Mouse (Mus musculus) ES-E14 (cell line): ENCODE data around the gene Ccdc160. TPM values are rescaled to one million over a fixed set of nuclear protein-coding genes. Genes with fewer than 3 reads are reported as not detected.

Source experiments
- DNase-seq: peaks from one replicate; pipeline ENCODE4 v3.0.0-alpha.2; 2013; ENCODE audit warnings: low read depth, low spot score
- H3K27ac ChIP-seq: 2 replicates; pipeline ENCODE4 v1.5.1; 2012; ENCODE audit warnings: low read depth, mild to moderate bottlenecking, low read length, moderate library complexity, mixed read lengths; ENCODE audit not compliant: poor library complexity, insufficient read depth, severe bottlenecking
- H3K36me3 ChIP-seq: 2 replicates; pipeline ENCODE4 v1.6.1; 2012; ENCODE audit warnings: mild to moderate bottlenecking, low read length, moderate library complexity, mixed read lengths; ENCODE audit not compliant: control insufficient read depth, poor library complexity, insufficient read depth, severe bottlenecking
- H3K4me1 ChIP-seq, 2 experiments: fragments of 150-350 bp in 1 of 2; sonication (generic) in 1 of 2; 2 replicates each; pipeline ENCODE4 v1.6.1; 2012; ENCODE audit warnings: low read length in 2 of 2, mild to moderate bottlenecking in 1 of 2, mixed read lengths in 1 of 2; ENCODE audit not compliant: control insufficient read depth in 2 of 2, insufficient read depth in 2 of 2, poor library complexity in 1 of 2
- H3K4me3 ChIP-seq, 2 experiments: fragments of 150-350 bp in 1 of 2; sonication (generic) in 1 of 2; 2 replicates each; pipeline ENCODE4 v1.5.1; 2012; ENCODE audit warnings: low read length in 2 of 2, low read depth in 1 of 2, mild to moderate bottlenecking in 1 of 2, mixed read lengths in 1 of 2; ENCODE audit not compliant: insufficient read depth in 1 of 2, poor library complexity in 1 of 2, severe bottlenecking in 1 of 2
- H3K9ac ChIP-seq: 2 replicates; pipeline ENCODE4 v1.6.1; 2012; ENCODE audit warnings: low read depth, mild to moderate bottlenecking, low read length, mixed read lengths; ENCODE audit not compliant: poor library complexity, insufficient read depth, severe bottlenecking
- H3K9me3 ChIP-seq: fragments of 150-350 bp; sonication (generic); 2 replicates; pipeline ENCODE4 v1.6.1; 2012; ENCODE audit warnings: low read depth, mild to moderate bottlenecking, low read length; ENCODE audit not compliant: control insufficient read depth, insufficient read depth
- CHD2 ChIP-seq: IDR thresholded peaks from 2 replicates; pipeline ENCODE4 v1.6.1; 2014; ENCODE audit warnings: mild to moderate bottlenecking, low read depth, low read length, inconsistent platforms
- HCFC1 ChIP-seq: IDR thresholded peaks from 2 replicates; pipeline ENCODE4 v1.6.1; 2012; ENCODE audit warnings: low read length, inconsistent platforms, borderline replicate concordance; ENCODE audit not compliant: insufficient read depth
- MAFK ChIP-seq: IDR thresholded peaks from 2 replicates; pipeline ENCODE4 v1.6.1; 2014; ENCODE audit warnings: mild to moderate bottlenecking, low read depth, low read length, inconsistent platforms; ENCODE audit not compliant: insufficient read depth
- ZC3H11A ChIP-seq: IDR thresholded peaks from 2 replicates; pipeline ENCODE4 v1.6.1; 2012; ENCODE audit warnings: low read depth, mild to moderate bottlenecking, inconsistent platforms, low read length, borderline replicate concordance
- ZNF384 ChIP-seq: IDR thresholded peaks from 2 replicates; pipeline ENCODE4 v1.6.1; 2012; ENCODE audit warnings: low read depth, low read length, inconsistent platforms
- in situ Hi-C, 2 experiments: fragments of 600-800 bp; cut with MboI; formaldehyde crosslinking; loops; one replicate each; pipeline ENCODE4 v1.15.1; 2025; ENCODE audit warnings: low sequenced_read_pairs in 2 of 2, inconsistent platforms in 1 of 2; ENCODE audit not compliant: unreplicated experiment in 2 of 2
- total RNA-seq: library from RNA; depleted of rRNA; stranded (reverse); fragments of 300-350 nt; gene quantifications from 2 replicates; pipeline ENCODE4 v1.2.3, GENCODE M21; 2012

Gene Ccdc160
- total RNA-seq, 1 experiment: 3.4 TPM

- in situ Hi-C loops: no loop called here
- H3K27ac ChIP-seq: no peak overlapping the region; the same call in 1 of the 2 replicates
- H3K4me3 ChIP-seq: no peak overlapping the region
Measured at GRCm38 (mm10) chrX:52760191-52760945, 30.6 kb upstream of the Ccdc160 start.

GRCm38 (mm10) chrX:52762221-52762620, 28.8 kb upstream of the Ccdc160 start:
- peak overlapping the region; percentile 47; the same call in 1 of the 2 replicates for H3K27ac ChIP-seq

More at GRCm38 (mm10) chrX:52760191-52760945, 30.6 kb upstream of the Ccdc160 start:
- H3K4me1 ChIP-seq: peaks cover 0 to 2% of the 10 kb centered on the region in 2 experiments; a peak in 1 of 4 replicates
- no peak overlapping the region for H3K9ac ChIP-seq
- DNase-seq: no peak
- no peaks in the 10 kb centered on the region for H3K36me3 ChIP-seq
- H3K9me3 ChIP-seq: no peaks in the 10 kb centered on the region
- TF ChIP-seq CHD2 (no peak), ZNF384 (0 out of 2 replicates have a peak, but pooled peaks have one; percentile 24)

GRCm38 (mm10) chrX:52775973-52776372, 15.0 kb upstream of the Ccdc160 start:
- Histone ChIP-seq H3K36me3 (no peaks in the 10 kb centered on the region), H3K4me3 (no peak overlapping the region), H3K9me3 (no peaks in the 10 kb centered on the region), H3K27ac (no peak overlapping the region), H3K4me1 (no peaks in the 10 kb centered on the region), H3K9ac (no peak overlapping the region)
- no peak for TF ChIP-seq CHD2
- TF ChIP-seq HCFC1: no peak
- in situ Hi-C loops: loop anchor here in 1 of 2 experiments (10.0 kb wide), 1 partner anchor 59 kb away; no protein-coding TSS in a partner anchor
- DNase-seq: no peak

More at GRCm38 (mm10) chrX:52762221-52762620, 28.8 kb upstream of the Ccdc160 start:
- no peak for TF ChIP-seq ZNF384
- no peak for TF ChIP-seq CHD2
- no peak for TF ChIP-seq ZC3H11A
- no peak for TF ChIP-seq HCFC1
- Histone ChIP-seq H3K4me3 (no peak overlapping the region), H3K4me1 (peaks cover 0 to 2% of the 10 kb centered on the region in 2 experiments; a peak in 1 of 4 replicates), H3K36me3 (no peaks in the 10 kb centered on the region), H3K9me3 (no peaks in the 10 kb centered on the region), H3K9ac (no peak overlapping the region; the same call in 1 of the 2 replicates)
- DNase-seq: no peak
- in situ Hi-C loops: no loop called here

- Histone ChIP-seq H3K36me3 (no peaks in the 10 kb centered on the region), H3K4me1 (0 out of 4 replicates have a peak, but pooled peaks cover 0 to 2% of the 10 kb centered on the region in 2 experiments), H3K4me3 (no peak overlapping the region), H3K9ac (no peak overlapping the region), H3K9me3 (no peaks in the 10 kb centered on the region), H3K27ac (no peak overlapping the region)
- no peak for DNase-seq
- TF ChIP-seq HCFC1 (no peak), ZC3H11A (no peak), ZNF384 (no peak), CHD2 (no peak), MAFK (no peak)
- in situ Hi-C loops: loop anchor here in 1 of 2 experiments (10.0 kb wide), 1 partner anchor 57 kb away; no protein-coding TSS in a partner anchor
Measured at GRCm38 (mm10) chrX:52777671-52778070, 13.3 kb upstream of the Ccdc160 start.

DNA sequence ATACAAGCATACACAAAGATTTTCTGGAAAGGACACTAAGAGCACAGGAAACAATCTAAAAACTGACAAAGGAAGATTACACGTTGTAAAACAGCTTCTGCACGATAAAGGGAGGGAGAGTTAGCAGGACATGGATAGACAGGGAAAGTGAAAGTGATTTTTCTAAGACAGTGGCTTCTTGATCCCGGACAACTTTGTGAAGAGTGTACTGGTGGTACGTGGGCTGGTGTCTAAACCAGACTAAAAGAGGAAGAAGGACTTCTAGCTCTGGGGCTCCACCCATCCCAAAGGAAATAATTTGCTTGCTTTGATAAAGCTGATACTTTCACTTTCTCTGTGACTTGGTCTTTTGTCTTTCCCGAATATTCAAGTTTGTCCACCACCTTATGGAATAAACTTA, 7.1 kb upstream of the Ccdc160 start:
- TF ChIP-seq CHD2 (no peak), HCFC1 (no peak), ZC3H11A (no peak), MAFK (no peak), ZNF384 (no peak)
- H3K4me3 ChIP-seq: no peak overlapping the region
- H3K9me3 ChIP-seq: no peaks in the 10 kb centered on the region
- no peaks in the 10 kb centered on the region for H3K36me3 ChIP-seq
- in situ Hi-C loops: no loop called here
- no peak overlapping the region for H3K27ac ChIP-seq
- 0 out of 4 replicates have a peak, but pooled peaks cover 0 to 2% of the 10 kb centered on the region in 2 experiments for H3K4me1 ChIP-seq
- no peak overlapping the region for H3K9ac ChIP-seq
- DNase-seq: no peak
